Mouse (Mus musculus): ENCODE data around the gene Tpcn2. TPM values are rescaled to one million over a fixed set of nuclear protein-coding genes. Genes with fewer than 3 reads are reported as not detected.

The Tpcn2 gene
- total RNA-seq, 2 experiments from 2014 or later, result 12.9 to 13.0 TPM

GRCm38 (mm10) chr7:145250225-145250624 is 33.6 kb downstream of the Tpcn2 start:
- DNase-seq (ENCODE audit: low spot score in 2 of 2), result no peak

GRCm38 (mm10) chr7:145248911-145249310 is 34.9 kb downstream of the Tpcn2 start:
- DNase-seq (ENCODE audit: low spot score in 2 of 2), result no peak

DNA sequence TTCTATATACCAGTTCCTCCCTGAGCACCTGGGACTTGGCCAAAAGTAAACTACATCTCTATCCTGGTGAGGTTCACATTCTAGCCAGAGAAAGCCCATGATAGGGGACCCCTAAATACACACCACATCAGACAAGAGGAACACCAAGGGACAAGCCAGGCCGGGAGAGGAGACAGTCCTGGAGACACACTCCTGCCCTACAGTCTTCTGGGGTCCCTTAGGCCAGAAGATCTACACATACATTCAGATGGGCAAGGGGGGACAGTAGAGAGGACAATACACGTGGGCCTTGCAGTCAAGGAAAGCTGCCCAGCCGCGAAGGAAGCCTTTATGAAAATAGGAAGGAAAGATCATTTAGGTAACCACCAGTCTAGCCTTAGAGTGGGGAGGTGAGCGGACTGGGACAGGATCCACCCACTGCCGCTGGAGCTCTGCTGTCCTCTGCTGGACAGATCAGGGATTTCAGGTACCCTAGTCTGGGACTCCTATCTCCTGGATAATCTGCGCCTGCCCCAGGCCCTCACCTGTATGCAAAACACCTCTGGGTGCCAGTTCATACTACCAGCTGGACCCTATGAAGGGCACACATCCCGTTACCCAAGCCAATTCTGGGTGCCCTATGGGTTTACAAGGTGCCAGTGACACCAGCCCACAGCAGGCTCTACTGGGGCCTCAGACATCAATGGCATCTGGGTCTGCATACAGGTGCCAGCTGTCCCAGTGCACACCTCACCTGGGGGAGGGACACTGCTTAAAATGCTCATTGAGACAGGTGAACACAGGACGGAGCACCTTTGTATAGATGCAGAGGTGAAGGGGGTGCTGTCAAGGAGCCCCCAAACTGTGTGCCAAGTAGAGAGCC is 40.7 kb downstream of the Tpcn2 start:
- DNase-seq (ENCODE audit: low spot score in 2 of 2), result peak; percentile 83 to 84

- DNase-seq (ENCODE audit: low spot score in 2 of 2), result no peak
Observed at GRCm38 (mm10) chr7:145242028-145242427, 41.8 kb downstream of the Tpcn2 start.

DNA sequence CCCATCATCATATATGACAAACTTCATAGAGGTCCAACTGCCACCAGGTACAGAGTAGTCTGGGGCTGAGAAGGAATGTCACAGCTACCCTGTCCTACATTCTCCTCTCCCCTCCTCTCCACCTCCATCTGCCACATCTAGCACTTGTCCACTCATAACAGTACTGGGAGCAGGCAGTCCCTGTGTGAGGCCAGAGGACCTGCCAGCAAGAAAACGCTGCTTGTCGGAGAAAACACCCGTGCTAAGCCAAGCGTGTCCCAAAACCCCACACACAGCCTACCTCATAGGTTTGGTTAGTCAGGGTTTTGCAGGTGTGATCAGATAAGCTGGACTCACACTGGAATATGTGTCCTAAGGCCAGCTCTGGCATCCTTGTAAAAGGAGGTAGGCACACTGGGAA is 42.9 kb downstream of the Tpcn2 start:
- no peak for DNase-seq (ENCODE audit: low spot score in 2 of 2)

GRCm38 (mm10) chr7:145239736-145240505 is 43.9 kb downstream of the Tpcn2 start:
- no peak for DNase-seq (ENCODE audit: low spot score in 2 of 2)

DNA sequence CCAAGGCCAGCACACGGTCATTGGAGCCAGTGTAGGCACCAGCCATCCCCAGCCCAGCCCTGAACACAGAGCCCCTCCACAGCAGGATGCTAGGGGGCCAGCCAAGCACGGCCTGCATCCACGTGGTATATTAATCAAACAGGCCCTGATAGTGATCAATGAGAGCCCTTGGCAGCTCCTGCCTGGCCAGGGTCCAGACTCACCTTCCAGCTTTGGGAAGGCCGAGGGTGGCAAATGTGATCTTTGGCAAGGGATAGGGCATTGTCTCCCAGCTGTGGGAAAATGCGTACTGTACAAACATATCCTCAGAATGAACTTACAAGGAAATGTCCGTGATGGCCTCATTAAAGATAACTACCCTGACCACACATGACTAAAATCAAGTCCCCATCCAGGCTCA is 44.7 kb downstream of the Tpcn2 start:
- no peak for DNase-seq (ENCODE audit: low spot score in 2 of 2)

GRCm38 (mm10) chr7:145234841-145235790 is 48.7 kb downstream of the Tpcn2 start:
- DNase-seq (ENCODE audit: low spot score in 2 of 2), result no peak

DNA sequence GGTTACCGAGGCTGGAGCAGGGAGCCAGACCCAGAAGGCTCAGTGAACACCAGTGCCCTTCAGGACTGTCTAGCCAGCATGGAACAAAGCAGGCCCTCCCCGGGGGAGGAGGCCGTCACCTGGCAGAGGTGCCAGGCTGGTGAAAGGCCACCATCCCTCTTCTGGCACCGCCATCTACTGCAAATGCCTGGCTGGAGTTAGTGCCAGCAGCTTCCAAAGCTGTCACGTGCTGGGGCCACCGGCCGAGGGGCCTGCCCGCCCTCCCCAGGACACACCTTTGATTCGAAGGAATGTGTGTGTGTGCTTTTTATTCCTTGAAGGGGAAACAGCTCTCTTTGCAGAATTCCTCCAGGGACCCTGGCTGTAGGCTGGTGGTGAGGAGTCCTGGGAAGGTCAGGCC is 52.2 kb downstream of the Tpcn2 start:
- DNase-seq (ENCODE audit: low spot score in 2 of 2), result no peak

DNA sequence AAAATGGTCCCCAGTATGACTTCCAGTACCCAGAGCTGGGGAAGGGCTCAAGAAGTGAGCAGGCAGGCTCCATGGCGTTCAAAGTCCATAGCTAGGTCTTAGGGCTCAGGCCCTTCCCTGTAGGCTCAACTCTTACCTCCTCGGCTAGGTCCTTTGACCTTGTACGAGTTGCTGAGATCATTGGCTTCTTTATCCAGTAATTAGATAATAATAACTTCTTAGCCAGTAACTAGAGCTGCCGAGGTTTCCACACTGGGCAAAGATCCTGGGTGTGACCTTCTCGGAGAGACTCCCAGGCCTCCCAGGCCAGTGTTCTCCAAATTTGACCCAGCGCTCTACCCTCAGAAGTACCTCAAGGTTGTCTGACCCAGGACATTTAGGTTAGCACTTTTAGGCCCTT is 57.2 kb downstream of the Tpcn2 start:
- DNase-seq (ENCODE audit: low spot score in 2 of 2), result no peak

GRCm38 (mm10) chr7:145225626-145226025 is 58.2 kb downstream of the Tpcn2 start:
- no peak for DNase-seq (ENCODE audit: low spot score in 2 of 2)

- DNase-seq (ENCODE audit: low spot score in 2 of 2), result peak; percentile 35 to 37
Observed at GRCm38 (mm10) chr7:145221841-145222689, 61.7 kb downstream of the Tpcn2 start.

GRCm38 (mm10) chr7:145221346-145221745 is 62.5 kb downstream of the Tpcn2 start:
- DNase-seq (ENCODE audit: low spot score in 2 of 2), result no peak

DNA sequence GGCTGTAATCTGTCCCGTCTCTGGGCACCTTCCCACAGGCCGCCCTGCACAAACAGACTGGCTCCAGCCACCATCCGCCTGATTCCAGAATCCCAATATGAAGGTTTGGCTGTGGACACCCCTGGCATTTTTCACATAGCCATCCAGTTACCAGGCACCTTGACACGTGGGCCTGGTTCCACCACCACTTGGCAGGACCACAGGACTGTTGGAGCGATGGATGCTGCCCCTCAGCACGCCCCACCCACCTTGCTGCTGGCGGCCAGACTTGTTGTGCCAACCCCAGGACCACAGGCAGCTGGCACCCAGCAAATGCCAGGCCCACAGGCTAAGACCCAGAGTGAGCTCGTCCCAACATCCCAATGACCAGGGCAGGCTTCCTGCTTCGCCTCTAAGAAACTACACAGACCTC is 64.4 kb downstream of the Tpcn2 start:
- DNase-seq (ENCODE audit: low spot score in 2 of 2), result no peak

DNA sequence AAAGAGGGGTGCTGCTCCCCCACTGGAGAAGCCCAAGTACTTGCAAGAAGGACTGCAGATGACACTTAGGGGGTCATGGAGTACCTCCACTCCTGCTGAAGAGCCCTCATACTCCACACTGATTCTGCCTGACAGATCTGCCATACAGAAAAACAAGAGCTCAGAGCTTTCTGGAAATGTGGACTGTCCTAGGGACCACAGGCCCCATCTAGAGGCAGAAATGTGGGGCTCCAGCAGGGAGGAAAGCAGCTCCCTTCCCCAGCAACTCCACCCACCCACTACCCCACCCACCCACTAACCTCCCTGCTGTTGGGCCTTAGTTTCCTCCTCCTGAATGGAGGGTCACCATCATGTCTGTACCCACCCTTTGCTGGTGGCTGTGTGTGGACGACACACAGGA is 67.2 kb downstream of the Tpcn2 start:
- DNase-seq (ENCODE audit: low spot score in 2 of 2), result no peak

GRCm38 (mm10) chr7:145215476-145215875 is 68.3 kb downstream of the Tpcn2 start:
- DNase-seq (ENCODE audit: low spot score in 2 of 2), result no peak

DNA sequence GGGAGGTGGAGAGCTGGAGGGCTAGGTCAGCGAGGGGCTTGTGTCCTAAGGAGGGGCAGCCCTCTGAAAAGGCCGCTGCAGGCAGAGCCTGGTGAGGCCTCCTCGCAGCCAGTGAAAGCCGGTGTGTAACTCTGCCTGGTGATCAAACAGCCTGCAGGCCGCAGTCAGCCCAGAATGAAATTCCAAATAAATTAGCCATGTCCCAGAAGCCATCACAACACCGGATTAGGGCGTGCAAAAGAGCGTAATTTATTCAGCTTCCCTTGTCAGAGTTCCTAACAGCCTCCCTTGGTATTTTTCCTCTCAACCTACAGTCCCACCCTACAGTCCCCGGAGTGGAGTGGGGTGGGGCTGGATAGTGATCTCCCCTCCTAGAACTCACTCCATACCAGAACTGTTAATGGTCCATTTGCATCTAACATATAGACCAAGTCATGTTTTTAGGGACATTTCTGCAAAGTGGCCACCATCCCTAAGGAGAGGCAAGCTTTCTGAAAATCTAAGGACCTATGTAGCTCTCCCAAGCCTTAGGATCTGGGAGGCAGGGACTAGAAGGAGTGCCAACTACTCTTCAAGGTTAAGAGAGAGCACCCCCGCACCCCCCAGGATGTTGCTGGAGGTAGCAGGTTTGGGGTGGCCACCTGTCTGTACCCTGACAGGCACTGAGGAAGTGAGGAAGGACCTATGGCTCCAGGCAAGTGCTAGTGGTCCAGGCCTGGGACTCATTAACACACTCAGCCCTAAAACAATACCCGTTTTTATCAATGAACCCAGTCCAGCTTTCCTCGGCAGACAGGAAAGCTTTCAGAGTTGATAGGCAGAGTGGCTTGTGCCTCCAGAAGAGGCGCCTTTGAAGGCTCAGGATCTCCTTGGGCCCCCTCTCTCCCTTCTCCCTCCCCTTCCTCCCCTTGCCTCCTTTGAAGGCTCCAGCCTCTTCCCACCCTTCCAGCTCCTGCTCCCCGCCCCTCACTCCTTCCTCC is 71.8 kb downstream of the Tpcn2 start:
- DNase-seq (ENCODE audit: low spot score in 2 of 2), result no peak

DNA sequence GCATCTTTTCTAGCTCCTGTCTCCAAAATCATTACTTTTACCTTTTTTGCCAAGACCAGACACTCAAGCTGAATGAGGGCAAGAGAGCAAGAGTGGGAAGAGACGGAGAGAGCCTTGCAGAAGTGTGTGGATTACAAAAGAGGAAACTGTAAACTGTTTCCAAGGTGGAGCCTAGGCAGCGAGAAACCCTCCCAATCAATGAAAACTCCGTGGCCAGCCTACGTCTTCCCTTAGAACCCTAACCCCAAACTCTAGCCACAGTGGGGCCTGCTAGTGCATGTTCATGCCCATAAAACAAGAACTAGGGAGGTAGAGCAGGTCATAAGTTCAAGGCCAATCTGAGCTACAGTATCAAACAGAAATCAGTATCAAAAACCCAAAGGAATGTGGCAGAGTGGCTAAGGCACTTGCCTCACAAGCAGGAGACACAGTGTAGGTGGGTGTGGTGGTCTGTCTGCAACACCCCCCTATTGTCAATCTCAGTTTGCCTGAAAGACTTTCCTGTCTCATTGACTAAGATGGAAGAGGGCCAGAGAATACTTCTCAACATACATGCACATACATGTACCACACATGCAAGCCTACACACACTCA is 73.2 kb downstream of the Tpcn2 start:
- DNase-seq (ENCODE audit: low spot score in 2 of 2), result no peak

- no peak for DNase-seq (ENCODE audit: low spot score in 2 of 2)
Observed at GRCm38 (mm10) chr7:145208006-145208405, 75.8 kb downstream of the Tpcn2 start, which contains the start of gene 1810010D01Rik. Gene 1810010D01Rik, minus strand, starts transcription at chr7:145208119.
